Mouse (Mus musculus) spleen, postnatal 36 days (tissue): ENCODE measurements around the gene Camsap3.

Experiments
- DNase-seq, 2 experiments: peaks; one replicate each; pipeline ENCODE4 v3.0.0; 2022; ENCODE audit warnings: low spot score in 2 of 2, mixed read lengths in 1 of 2

Gene Camsap3

DNA sequence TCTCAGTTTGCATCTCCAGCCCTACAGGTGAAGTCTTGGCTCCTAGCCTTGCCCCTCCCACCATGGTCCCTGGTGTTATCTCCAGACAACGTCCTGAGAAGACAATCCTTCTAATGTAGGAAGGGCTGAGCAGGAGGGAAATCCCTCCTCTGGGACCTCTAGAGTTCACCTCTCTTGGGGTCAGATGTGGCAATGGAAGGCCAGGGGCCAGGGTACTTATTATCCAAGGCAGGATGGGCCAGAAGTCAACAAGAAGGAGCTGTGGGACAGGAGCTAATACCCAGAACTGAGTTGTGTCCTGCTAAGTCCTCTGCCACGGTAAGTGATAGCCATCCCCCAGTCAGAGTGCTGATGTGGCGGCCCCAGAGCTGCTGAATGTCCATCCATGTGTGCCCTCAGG, 68.4 kb downstream of the Camsap3 start, which contains the start of gene Retn:
Retn (plus strand) TSS at position 245 of the 400 bp plus-strand sequence.
- no peak for DNase-seq

DNA sequence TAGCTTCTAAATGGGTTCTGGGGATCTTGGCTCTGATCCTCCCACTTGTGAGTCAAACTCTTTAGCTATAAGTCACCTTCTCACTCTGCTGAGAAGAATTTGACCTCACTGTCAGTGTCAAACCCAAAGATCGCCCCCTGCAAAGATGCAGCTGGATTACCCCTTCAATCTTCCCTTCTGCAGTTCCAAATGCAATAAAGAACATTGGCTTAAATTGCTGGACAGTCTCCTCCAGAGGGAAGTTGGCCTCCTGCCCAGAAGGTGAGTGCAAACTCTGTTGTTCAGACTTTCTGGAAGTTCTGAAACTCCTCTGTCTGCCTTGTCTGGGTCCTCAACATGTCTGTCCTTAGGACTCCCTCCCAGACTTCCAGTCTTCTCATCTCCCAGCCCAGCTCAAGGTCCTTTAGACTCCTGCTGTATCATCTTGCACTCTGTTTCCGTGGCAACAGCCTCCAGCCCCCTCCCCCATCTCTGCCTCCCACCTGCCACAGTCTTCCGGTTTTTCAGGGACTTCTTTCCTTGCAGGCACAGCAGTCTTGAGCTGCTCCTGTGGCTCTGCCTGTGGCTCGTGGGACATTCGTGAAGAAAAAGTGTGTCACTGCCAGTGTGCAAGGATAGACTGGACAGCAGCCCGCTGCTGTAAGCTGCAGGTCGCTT, 69.8 kb downstream of the Camsap3 start:
- DNase-seq, result no peak
